Mouse (Mus musculus): Measurements from ENCODE around the gene Stap2.

The Stap2 gene

GRCm38 (mm10) chr17:56007444-56008355, 2.3 kb upstream of the Stap2 start:
- DNase-seq (ENCODE audit: low read depth) = no peak

GRCm38 (mm10) chr17:56006956-56007355, 1.6 kb upstream of the Stap2 start:
- DNase-seq (ENCODE audit: low read depth) = no peak

- DNase-seq (ENCODE audit: low read depth) = no peak
These were observed 2.4 kb downstream of the Stap2 start for GRCm38 (mm10) chr17:56003000-56003399.

- no peak for DNase-seq (ENCODE audit: low read depth)
These were observed 5.4 kb downstream of the Stap2 start for GRCm38 (mm10) chr17:55999794-56000499.

GRCm38 (mm10) chr17:55996007-55996406, 9.4 kb downstream of the Stap2 start:
- no peak for DNase-seq (ENCODE audit: low read depth)

- no peak for DNase-seq (ENCODE audit: low read depth)
These were observed 15.0 kb downstream of the Stap2 start for GRCm38 (mm10) chr17:55990278-55990898.

- DNase-seq (ENCODE audit: low read depth) = no peak
These were observed 19.1 kb downstream of the Stap2 start, which contains the start of gene Fsd1 for GRCm38 (mm10) chr17:55986030-55986961. Gene Fsd1 (plus strand): TSS chr17:55986509.

GRCm38 (mm10) chr17:55977301-55977700, 28.1 kb downstream of the Stap2 start:
- DNase-seq (ENCODE audit: low read depth) = no peak

- no peak for DNase-seq (ENCODE audit: low read depth)
These were observed 29.0 kb downstream of the Stap2 start for GRCm38 (mm10) chr17:55976255-55976862.

GRCm38 (mm10) chr17:55971453-55971852, 33.9 kb downstream of the Stap2 start:
- DNase-seq (ENCODE audit: low read depth) = no peak

- DNase-seq (ENCODE audit: low read depth) = no peak
These were observed 35.2 kb downstream of the Stap2 start, which contains the start of gene Shd for GRCm38 (mm10) chr17:55969966-55970891. Gene Shd (plus strand): TSS chr17:55970467.

GRCm38 (mm10) chr17:55969560-55969959, 35.8 kb downstream of the Stap2 start:
- no peak for DNase-seq (ENCODE audit: low read depth)

- DNase-seq (ENCODE audit: low read depth) = no peak
These were observed 37.2 kb downstream of the Stap2 start for GRCm38 (mm10) chr17:55968210-55968609.

- DNase-seq (ENCODE audit: low read depth) = no peak
These were observed 38.2 kb downstream of the Stap2 start for GRCm38 (mm10) chr17:55967186-55967585.

GRCm38 (mm10) chr17:55964996-55965395, 40.4 kb downstream of the Stap2 start:
- no peak for DNase-seq (ENCODE audit: low read depth)

- no peak for DNase-seq (ENCODE audit: low read depth)
These were observed 40.9 kb downstream of the Stap2 start for GRCm38 (mm10) chr17:55964496-55964895.

- no peak for DNase-seq (ENCODE audit: low read depth)
These were observed 42.2 kb downstream of the Stap2 start for GRCm38 (mm10) chr17:55963171-55963570.

- no peak for DNase-seq (ENCODE audit: low read depth)
These were observed 43.8 kb downstream of the Stap2 start for GRCm38 (mm10) chr17:55961631-55962030.

GRCm38 (mm10) chr17:55960791-55961190, 44.6 kb downstream of the Stap2 start:
- DNase-seq (ENCODE audit: low read depth) = no peak
